Mouse (Mus musculus) CH12.LX (cell line): Measurements from ENCODE around the gene Lrch3. TPM values are rescaled to one million over a fixed set of nuclear protein-coding genes. Genes with fewer than 3 reads are reported as not detected.

Source experiments
- DNase-seq: peaks from one replicate; pipeline ENCODE4 v3.0.0-alpha.2; 2013; ENCODE audit errors: extremely low read depth
- H3K27ac ChIP-seq: 2 replicates; pipeline ENCODE4 v1.5.1; 2012; ENCODE audit warnings: low read depth, mild to moderate bottlenecking, control low read depth, moderate library complexity; ENCODE audit not compliant: insufficient read depth
- H3K27me3 ChIP-seq: replicated peaks from 2 replicates; pipeline ENCODE3; 2012; ENCODE audit warnings: inconsistent platforms
- H3K36me3 ChIP-seq, 2 experiments: replicated peaks in 1 of 2; 2 replicates each; pipeline versions ENCODE3 to v1.6.1; 2012; ENCODE audit warnings: inconsistent platforms in 1 of 2, low read length in 1 of 2, mild to moderate bottlenecking in 1 of 2, mixed read lengths in 1 of 2, moderate library complexity in 1 of 2; ENCODE audit not compliant: control insufficient read depth in 1 of 2, insufficient read depth in 1 of 2
- H3K4me1 ChIP-seq, 2 experiments: 2 replicates each; pipeline ENCODE4 v1.6.1; 2012; ENCODE audit warnings: inconsistent platforms in 1 of 2, moderate library complexity in 1 of 2; ENCODE audit not compliant: insufficient read depth in 2 of 2, control insufficient read depth in 1 of 2
- H3K4me2 ChIP-seq: 2 replicates; pipeline ENCODE4 v1.6.1; 2012; ENCODE audit warnings: low read depth, mild to moderate bottlenecking, control low read depth; ENCODE audit not compliant: poor library complexity, insufficient read depth, severe bottlenecking
- H3K4me3 ChIP-seq, 3 experiments: fragments of 150-350 bp in 1 of 3; sonication (generic) in 1 of 3; replicated peaks in 1 of 3; 2 replicates each; pipeline versions ENCODE3 to v1.5.1; 2011 to 2012; ENCODE audit warnings: low read depth in 2 of 3, low read length in 2 of 3, mild to moderate bottlenecking in 2 of 3, moderate library complexity in 2 of 3, control low read depth in 1 of 3, improper control_type of control experiment in 1 of 3, inconsistent platforms in 1 of 3, mixed read lengths in 1 of 3; ENCODE audit not compliant: poor library complexity in 1 of 3
- H3K79me2 ChIP-seq: replicated peaks from 2 replicates; pipeline ENCODE4 v1.6.1; 2012; ENCODE audit warnings: mild to moderate bottlenecking, moderate library complexity; ENCODE audit not compliant: control insufficient read depth, poor library complexity, insufficient read depth, severe bottlenecking; ENCODE audit errors: extremely low read depth
- H3K9ac ChIP-seq: 2 replicates; pipeline ENCODE4 v1.6.1; 2012; ENCODE audit warnings: low read depth, mild to moderate bottlenecking, control low read depth, moderate library complexity; ENCODE audit not compliant: insufficient read depth
- H3K9me3 ChIP-seq: replicated peaks from 2 replicates; pipeline ENCODE3; 2012; ENCODE audit warnings: low read length, inconsistent platforms, mixed read lengths
- BHLHE40 ChIP-seq: IDR thresholded peaks from 2 replicates; pipeline ENCODE4 v1.6.1; 2011; ENCODE audit warnings: mild to moderate bottlenecking, low read depth, low read length, improper control_type of control experiment
- CHD1 ChIP-seq: IDR thresholded peaks from 2 replicates; pipeline ENCODE4 v1.6.1; 2012; ENCODE audit warnings: low read depth, low read length, improper control_type of control experiment, inconsistent platforms
- CHD2 ChIP-seq: IDR thresholded peaks from 2 replicates; pipeline ENCODE4 v1.6.1; 2011; ENCODE audit warnings: low read length, improper control_type of control experiment
- E2F4 ChIP-seq: IDR thresholded peaks from 2 replicates; pipeline ENCODE4 v1.6.1; 2011; ENCODE audit warnings: low read depth, low read length, improper control_type of control experiment; ENCODE audit not compliant: insufficient replicate concordance
- EP300 ChIP-seq: IDR thresholded peaks from 2 replicates; pipeline ENCODE4 v1.6.1; 2011; ENCODE audit warnings: low read length, improper control_type of control experiment
- ETS1 ChIP-seq: conservative IDR thresholded peaks from 2 replicates; pipeline ENCODE4 v1.6.1; 2012; ENCODE audit warnings: low read depth, mild to moderate bottlenecking, inconsistent platforms, low read length, improper control_type of control experiment, moderate library complexity
- GABPA ChIP-seq: IDR thresholded peaks from 2 replicates; pipeline ENCODE4 v1.6.1; 2012; ENCODE audit warnings: low read depth, low read length, improper control_type of control experiment, inconsistent platforms; ENCODE audit not compliant: insufficient replicate concordance
- JUN ChIP-seq: IDR thresholded peaks from 2 replicates; pipeline ENCODE4 v1.6.1; 2011; ENCODE audit warnings: low read depth, mild to moderate bottlenecking, low read length, improper control_type of control experiment, moderate library complexity; ENCODE audit not compliant: insufficient read depth
- JUND ChIP-seq: conservative IDR thresholded peaks from 2 replicates; pipeline ENCODE4 v1.6.1; 2011; ENCODE audit warnings: low read depth, low read length, improper control_type of control experiment
- KAT2A ChIP-seq: IDR thresholded peaks from 2 replicates; pipeline ENCODE4 v1.6.1; 2012; ENCODE audit warnings: low read length, improper control_type of control experiment, inconsistent platforms; ENCODE audit not compliant: insufficient replicate concordance
- MAZ ChIP-seq: IDR thresholded peaks from 2 replicates; pipeline ENCODE4 v1.6.1; 2012; ENCODE audit warnings: low read depth, mild to moderate bottlenecking, inconsistent platforms, low read length, improper control_type of control experiment, moderate library complexity
- MEF2A ChIP-seq: IDR thresholded peaks from 2 replicates; pipeline ENCODE4 v1.6.1; 2014; ENCODE audit warnings: low read depth, mild to moderate bottlenecking, inconsistent platforms, low read length, improper control_type of control experiment, borderline replicate concordance
- MXI1 ChIP-seq: IDR thresholded peaks from 2 replicates; pipeline ENCODE4 v1.6.1; 2011; ENCODE audit warnings: mild to moderate bottlenecking, low read depth, low read length, improper control_type of control experiment
- RCOR1 ChIP-seq: conservative IDR thresholded peaks from 2 replicates; pipeline ENCODE4 v1.6.1; 2012; ENCODE audit warnings: low read depth, mild to moderate bottlenecking, inconsistent platforms, low read length, improper control_type of control experiment
- SIN3A ChIP-seq: IDR thresholded peaks from 2 replicates; pipeline ENCODE4 v1.6.1; 2012; ENCODE audit warnings: low read length, improper control_type of control experiment, inconsistent platforms
- TBP ChIP-seq: conservative IDR thresholded peaks from 2 replicates; pipeline ENCODE4 v1.6.1; 2011; ENCODE audit warnings: low read depth, low read length, improper control_type of control experiment
- TCF12 ChIP-seq: IDR thresholded peaks from 2 replicates; pipeline ENCODE4 v1.6.1; 2014; ENCODE audit warnings: low read depth, mild to moderate bottlenecking, inconsistent platforms, low read length, improper control_type of control experiment
- USF2 ChIP-seq: conservative IDR thresholded peaks from 2 replicates; pipeline ENCODE4 v1.6.1; 2011; ENCODE audit warnings: low read depth, low read length, improper control_type of control experiment
- ZC3H11A ChIP-seq: IDR thresholded peaks from 2 replicates; pipeline ENCODE4 v1.6.1; 2012; ENCODE audit warnings: low read depth, mild to moderate bottlenecking, inconsistent platforms, low read length, improper control_type of control experiment
- ZNF384 ChIP-seq: IDR thresholded peaks from 2 replicates; pipeline ENCODE4 v1.6.1; 2012; ENCODE audit warnings: low read depth, low read length, improper control_type of control experiment, inconsistent platforms
- dilution Hi-C: fragments of 300-500 bp; cut with MboI; formaldehyde crosslinking; loops from 2 replicates; pipeline ENCODE4 v1.14.3; 2020; ENCODE audit warnings: low sequenced_read_pairs; ENCODE audit not compliant: extremely low pct_unique_long_range_greater_than_20kb, extremely low pct_ligation_motif_present
- in situ Hi-C: fragments of 300-500 bp; cut with MboI; formaldehyde crosslinking; loops from 3 replicates; pipeline ENCODE4 v1.14.3; 2019; ENCODE audit warnings: low sequenced_read_pairs, low pct_ligation_motif_present, low pct_unique_long_range_greater_than_20kb, mixed read lengths
- polyA plus RNA-seq: library from polyadenylated mRNA; unstranded; fragments of >175 nt; gene quantifications from 2 replicates; pipeline ENCODE4 v1.2.1, GENCODE M21; 2012; ENCODE audit warnings: low read depth; ENCODE audit not compliant: insufficient read length
- total RNA-seq, 2 experiments: library from RNA; depleted of rRNA; stranded (reverse); fragments of 300-350 nt in 1 of 2; fragments of >200 nt in 1 of 2; gene quantifications; 2 replicates each; pipeline ENCODE4 v1.2.3; 2012 to 2014

The Lrch3 gene
- total and polyA plus RNA-seq, 3 experiments, result 11.9 to 20.7 (median 16.1) TPM

GRCm38 (mm10) chr16:33017677-33018349 is 103.9 kb downstream of the Lrch3 start:
- H3K79me2 ChIP-seq, result no peaks in the 10 kb centered on the region
- no peaks in the 10 kb centered on the region for H3K9me3 ChIP-seq
- no peaks in the 10 kb centered on the region for H3K27me3 ChIP-seq
- peaks cover 15 to 20% of the 10 kb centered on the region in 2 experiments for H3K4me1 ChIP-seq
- 0 out of 2 replicates have a peak overlapping the region, but pooled peaks have one; percentile 24 for H3K27ac ChIP-seq
- dilution Hi-C loops (no loop called here), in situ Hi-C loops (no loop called here)
- H3K4me2 ChIP-seq, result peak overlapping the region; percentile 31
- no peak overlapping the region for H3K9ac ChIP-seq
- no peak for TF ChIP-seq CHD1
- TF ChIP-seq EP300, result 0 out of 2 replicates have a peak, but pooled peaks have one; percentile 16
- TF ChIP-seq RCOR1, result no peak
- TF ChIP-seq USF2, result no peak
- no peak for TF ChIP-seq GABPA
- no peak for TF ChIP-seq E2F4
- no peak for TF ChIP-seq TBP
- TF ChIP-seq ETS1, result peak; percentile 65
- TF ChIP-seq ZC3H11A, result no peak
- 0 out of 2 replicates have a peak, but pooled peaks have one; percentile 23 for TF ChIP-seq SIN3A
- TF ChIP-seq TCF12, result peak; percentile 42; the same call in 1 of the 2 replicates
- no peak for TF ChIP-seq MAZ
- TF ChIP-seq MEF2A, result peak; percentile 63
- TF ChIP-seq JUND, result no peak
- TF ChIP-seq ZNF384, result peak; percentile 89
- peak overlapping the region in 1 of 3 experiments; percentile 45 for H3K4me3 ChIP-seq
- peaks cover 16 to 67% of the 10 kb centered on the region in 2 experiments for H3K36me3 ChIP-seq
- DNase-seq, result peak; percentile 29

DNA sequence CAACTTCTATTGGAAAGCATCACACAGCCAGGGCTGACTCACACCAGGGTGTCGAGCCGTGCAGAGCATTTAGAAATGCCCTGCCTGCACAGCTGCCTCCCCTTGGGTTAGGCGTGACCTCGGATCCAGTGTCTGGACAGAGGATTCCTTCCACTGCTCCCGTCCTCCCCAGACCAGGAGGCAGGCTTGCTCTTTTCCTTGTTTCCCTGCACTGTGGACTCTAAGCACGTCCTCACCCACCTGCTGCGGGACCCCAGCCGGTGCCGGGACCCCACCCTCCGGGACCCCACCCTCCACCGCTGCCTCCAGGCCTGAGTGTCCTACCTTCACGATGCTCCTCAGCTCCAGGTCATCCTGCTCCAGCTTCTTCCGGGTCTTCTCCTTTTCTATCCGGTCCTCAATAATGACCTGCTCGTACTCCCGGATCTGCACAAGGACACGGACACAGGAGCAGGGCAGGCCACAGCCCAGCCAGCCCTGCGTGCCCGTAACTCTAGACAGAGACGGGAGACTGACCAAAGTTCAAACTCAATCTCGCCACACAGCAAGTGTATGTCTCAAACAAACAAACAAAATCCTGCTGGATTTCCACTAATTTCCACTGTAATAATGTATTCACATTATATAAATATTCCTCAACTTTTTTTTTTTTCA is 105.3 kb downstream of the Lrch3 start:
- in situ Hi-C loops, result no loop called here
- DNase-seq, result no peak
- no peak for TF ChIP-seq BHLHE40
- TF ChIP-seq JUN, result no peak
- TF ChIP-seq CHD1, result no peak
- TF ChIP-seq KAT2A, result no peak
- no peak for TF ChIP-seq CHD2
- TF ChIP-seq MXI1, result no peak
- TF ChIP-seq SIN3A, result no peak
- TF ChIP-seq USF2, result no peak
- no peak for TF ChIP-seq ETS1
- no peak for TF ChIP-seq MEF2A
- Histone ChIP-seq H3K4me3 (no peak overlapping the region), H3K27ac (no peak overlapping the region), H3K36me3 (peaks cover 5 to 53% of the 10 kb centered on the region in 2 experiments), H3K4me1 (peaks cover 15 to 23% of the 10 kb centered on the region in 2 experiments), H3K9me3 (no peaks in the 10 kb centered on the region), H3K27me3 (no peaks in the 10 kb centered on the region), H3K79me2 (no peaks in the 10 kb centered on the region), H3K9ac (no peak overlapping the region), H3K4me2 (no peak overlapping the region)
- dilution Hi-C loops, result no loop called here
